In the genomic region with DNA sequence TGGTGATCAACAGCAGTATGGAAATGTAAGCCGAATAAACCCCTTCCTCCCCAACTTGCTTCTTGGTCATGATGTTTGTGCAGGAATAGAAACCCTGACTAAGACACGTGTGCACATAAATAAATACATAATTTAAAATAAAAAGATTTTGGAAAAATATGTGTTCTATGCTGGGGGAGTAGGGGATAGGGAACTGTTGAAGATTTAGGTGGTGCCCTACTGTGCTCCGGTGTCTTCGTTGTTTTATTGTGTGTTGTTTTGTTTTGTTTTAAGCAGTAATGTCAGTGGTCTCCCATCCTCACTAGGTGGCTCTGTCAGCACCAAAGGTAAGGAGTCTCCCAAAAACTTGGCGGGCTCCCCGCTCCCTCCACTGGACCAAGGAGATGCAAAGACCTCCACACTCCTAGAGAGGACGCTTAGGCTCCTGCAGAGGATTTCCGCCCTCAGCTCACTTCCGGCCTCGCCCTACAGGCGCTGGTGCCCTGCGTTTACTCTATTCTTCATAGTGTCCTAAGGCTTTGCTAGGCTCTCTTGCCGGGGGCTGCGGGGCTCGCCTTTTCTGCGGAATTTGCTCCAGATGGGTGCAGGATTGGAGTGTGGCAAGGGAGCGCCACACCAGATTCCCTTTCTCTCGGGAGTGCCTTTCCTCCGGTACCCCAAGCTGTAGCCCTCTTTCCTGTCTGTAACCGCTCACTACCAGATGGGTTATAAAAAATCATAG, we compare ENCODE assay signal across 8 mouse cellular contexts. TPM values are rescaled to one million over a fixed set of nuclear protein-coding genes. Genes with fewer than 3 reads are reported as not detected.
DNase-seq lines count a peak whose midpoint lies in the region; ATAC-seq and TF ChIP-seq lines count a peak whose summit lies in the region.

No protein-coding gene starts in this region.

- peak overlapping the region; percentile 60 to 71 for H3K4me3 ChIP-seq in heart, embryonic 14.5 days (ENCODE audit: control insufficient read depth in 1 of 2, insufficient read depth in 1 of 2, low read depth in 1 of 2, low read length in 2 of 2)
- H3K4me3 ChIP-seq in liver, embryonic 11.5 days (ENCODE audit: low read depth, low read length), result peak overlapping the region; percentile 46
- peak overlapping the region; percentile 24 for H3K4me3 ChIP-seq in myocyte
- H3K4me3 ChIP-seq in stomach, embryonic 14.5 days (ENCODE audit: low read depth, low read length), result peak overlapping the region; percentile 55

- 15% methylated on average over 20 of the region's 20 CpGs for WGBS in heart, embryonic 14.5 days
- 11% methylated on average over 20 of the region's 20 CpGs for WGBS in liver, embryonic 11.5 days
- WGBS in stomach, embryonic 14.5 days, result 14% methylated on average over 20 of the region's 20 CpGs

- no peak for ATAC-seq in heart, embryonic 14.5 days (ENCODE audit: insufficient number of reproducible peaks, insufficient read depth, low FRiP score, low read depth)
- peak; percentile 93 for ATAC-seq in liver, embryonic 11.5 days (replicated peaks; ENCODE audit: low FRiP score)
- peak; percentile 84; the same call in 1 of the 2 replicates for ATAC-seq in stomach, embryonic 14.5 days (ENCODE audit: insufficient number of reproducible peaks, insufficient read depth, low FRiP score, low read depth)

- DNase-seq in spleen, adult 18-20 months, result peak; percentile 52 to 65
- DNase-seq in spleen, adult 12 weeks (ENCODE audit: low spot score), result no peak
- DNase-seq in fibroblast of lung, adult 2 months (ENCODE audit: low read depth), result peak; percentile 33
- DNase-seq in kidney, postnatal 10 days, result peak; percentile 85
- peak; percentile 72 for DNase-seq in liver, embryonic 11.5 days (ENCODE audit: low spot score)

- H3ac ChIP-seq in myocyte (ENCODE audit: control insufficient read depth, insufficient read length), result no peak overlapping the region

- no peaks in the 10 kb centered on the region for H3K79me2 ChIP-seq in myocyte (ENCODE audit: control insufficient read depth, insufficient read depth)

- H3K9ac ChIP-seq in heart, embryonic 14.5 days (ENCODE audit: low read length), result peak overlapping the region; percentile 77
- peak overlapping the region; percentile 25 for H3K9ac ChIP-seq in liver, embryonic 11.5 days (ENCODE audit: low read depth, low read length)
- H3K9ac ChIP-seq in stomach, embryonic 14.5 days (replicated peaks; ENCODE audit: low read depth, low read length), result peak overlapping the region; percentile 47; the same call in 1 of the 2 replicates

- peaks cover 8% of the 10 kb centered on the region for H3K27me3 ChIP-seq in heart, embryonic 14.5 days (ENCODE audit: control insufficient read depth, insufficient read depth, low read length)
- H3K27me3 ChIP-seq in liver, embryonic 11.5 days (replicated peaks; ENCODE audit: control insufficient read depth, insufficient read depth, low read length), result peaks cover 4% of the 10 kb centered on the region; the same call in 1 of the 2 replicates
- peaks cover 4% of the 10 kb centered on the region for H3K27me3 ChIP-seq in myocyte (ENCODE audit: control insufficient read depth, insufficient read depth, insufficient read length)
- no peaks in the 10 kb centered on the region for H3K27me3 ChIP-seq in stomach, embryonic 14.5 days (ENCODE audit: control insufficient read depth, insufficient read depth, low read length)

- no peaks in the 10 kb centered on the region for H3K36me3 ChIP-seq in heart, embryonic 14.5 days (ENCODE audit: control insufficient read depth, insufficient read depth, low read length)
- no peaks in the 10 kb centered on the region for H3K36me3 ChIP-seq in liver, embryonic 11.5 days (ENCODE audit: control insufficient read depth, insufficient read depth, low read length)
- H3K36me3 ChIP-seq in myocyte (ENCODE audit: control insufficient read depth, insufficient read depth), result no peaks in the 10 kb centered on the region
- no peaks in the 10 kb centered on the region for H3K36me3 ChIP-seq in stomach, embryonic 14.5 days (ENCODE audit: control insufficient read depth, insufficient read depth, low read length)

- H3K4me1 ChIP-seq in heart, embryonic 14.5 days (ENCODE audit: control insufficient read depth in 2 of 2, insufficient read depth in 2 of 2, low read length in 2 of 2), result no peaks in the 10 kb centered on the region
- H3K4me1 ChIP-seq in liver, embryonic 11.5 days (replicated peaks; ENCODE audit: control insufficient read depth, insufficient read depth, low read length), result no peaks in the 10 kb centered on the region
- no peaks in the 10 kb centered on the region for H3K4me1 ChIP-seq in stomach, embryonic 14.5 days (ENCODE audit: control insufficient read depth, insufficient read depth, low read length)

- H3K27ac ChIP-seq in heart, embryonic 14.5 days (replicated peaks in 1 of 2; ENCODE audit: control insufficient read depth in 1 of 2, insufficient read depth in 1 of 2, low read depth in 2 of 2, low read length in 2 of 2), result no peak overlapping the region
- no peak overlapping the region for H3K27ac ChIP-seq in liver, embryonic 11.5 days (ENCODE audit: low read depth, low read length)
- 0 out of 2 replicates have a peak overlapping the region, but pooled peaks have one; percentile 16 for H3K27ac ChIP-seq in stomach, embryonic 14.5 days (ENCODE audit: low read length)

- TF ChIP-seq POLR2A in myocyte (IDR thresholded peaks at IDR 0.05; ENCODE audit: insufficient read length, low read depth), result peak; percentile 23

- H3K4me2 ChIP-seq in heart, embryonic 14.5 days (ENCODE audit: low read length), result peak overlapping the region; percentile 69
- H3K4me2 ChIP-seq in liver, embryonic 11.5 days, result peak overlapping the region; percentile 65
- peak overlapping the region; percentile 49 for H3K4me2 ChIP-seq in myocyte (ENCODE audit: low read depth)
- H3K4me2 ChIP-seq in stomach, embryonic 14.5 days (replicated peaks; ENCODE audit: low read depth, low read length), result peak overlapping the region; percentile 54

- no peaks in the 10 kb centered on the region for H3K9me3 ChIP-seq in heart, embryonic 14.5 days (ENCODE audit: control insufficient read depth, low read length)
- no peaks in the 10 kb centered on the region for H3K9me3 ChIP-seq in liver, embryonic 11.5 days (ENCODE audit: control insufficient read depth, low read length)
- H3K9me3 ChIP-seq in stomach, embryonic 14.5 days (ENCODE audit: control insufficient read depth, low read depth, low read length), result no peaks in the 10 kb centered on the region

TF ChIP-seq in myocyte, 11 proteins besides CTCF, POLR2A, EP300 and RAD21:
- TF ChIP-seq TCF12 (IDR thresholded peaks at IDR 0.05; ENCODE audit: insufficient read depth, poor library complexity, severe bottlenecking) (no peak), REST (IDR thresholded peaks at IDR 0.05; ENCODE audit: insufficient read depth, insufficient read length) (no peak), USF1 (IDR thresholded peaks at IDR 0.05; ENCODE audit: low read depth) (no peak), E2F4 (IDR thresholded peaks at IDR 0.05; ENCODE audit: insufficient read depth) (no peak), MAX (IDR thresholded peaks at IDR 0.05; ENCODE audit: low read depth) (no peak), POLR2AphosphoS2 (IDR thresholded peaks at IDR 0.05; ENCODE audit: insufficient read length, low read depth) (no peak), MYOG (IDR thresholded peaks at IDR 0.05; ENCODE audit: control insufficient read depth in 1 of 3, insufficient read depth in 1 of 3, insufficient read length in 2 of 3, low read depth in 2 of 3) (no peak), TCF3 (IDR thresholded peaks at IDR 0.05; ENCODE audit: insufficient read length, low read depth) (no peak), SRF (IDR thresholded peaks at IDR 0.05; ENCODE audit: control insufficient read depth, insufficient read length, low read depth) (no peak), CEBPB (IDR thresholded peaks at IDR 0.05; ENCODE audit: insufficient read depth, poor library complexity, severe bottlenecking) (no peak), MYOD1 (IDR thresholded peaks at IDR 0.05; ENCODE audit: control insufficient read depth in 1 of 3, insufficient read length in 2 of 3, low read depth in 2 of 3) (no peak)
TF ChIP-seq in myocyte: peak in this region for 0.

RNA-seq across cellular contexts. Expression of a gene that starts 14.1 kb away (rescaled TPM):
- 0.66 and 0.82 TPM in 2 replicates for polyA plus RNA-seq in heart, embryonic 14.5 days (2014; fragmentation: Nextera tagmentation; extraction: Ambion mirVana)
- polyA plus RNA-seq in liver, embryonic 11.5 days (2014; fragmentation: Nextera tagmentation; extraction: Ambion mirVana), result 0.18 and 0.25 TPM in 2 replicates
- polyA plus RNA-seq in myocyte (2012; fragmentation: generic; extraction: Trizol), result not detected
- polyA plus RNA-seq in stomach, embryonic 14.5 days (2014; fragmentation: Nextera tagmentation; extraction: Ambion mirVana), result 1.4 and 2.2 TPM in 2 replicates

RNA-seq across cellular contexts. Expression of a gene that starts 50.6 kb away (rescaled TPM):
- polyA plus RNA-seq in heart, embryonic 14.5 days (2014; fragmentation: Nextera tagmentation; extraction: Ambion mirVana), result 24.7 and 27.0 TPM in 2 replicates
- polyA plus RNA-seq in liver, embryonic 11.5 days (2014; fragmentation: Nextera tagmentation; extraction: Ambion mirVana), result 24.9 and 25.3 TPM in 2 replicates
- polyA plus RNA-seq in myocyte (2012; fragmentation: generic; extraction: Trizol), result 24.1 TPM
- polyA plus RNA-seq in stomach, embryonic 14.5 days (2014; fragmentation: Nextera tagmentation; extraction: Ambion mirVana), result 34.0 and 35.7 TPM in 2 replicates

Comparison
In these comparisons a context has a peak if more than half of its experiments do, and no peak if none do; other contexts are left out.
1. H3K9ac ChIP-seq: peak in every context shown above with its lines; median percentile 77 in heart, embryonic 14.5 days; 47 in stomach, embryonic 14.5 days; 25 in liver, embryonic 11.5 days.